Mouse (Mus musculus) MEL-GATA-1-ER (cell line): Measurements from ENCODE around the gene Rasgrp2.

Experiments
- DNase-seq: peaks from one replicate; pipeline ENCODE4 v3.0.0-alpha.2; 2012; ENCODE audit warnings: low read depth; ENCODE audit errors: extremely low read depth

Gene Rasgrp2

GRCm38 (mm10) chr19:6399285-6400095 lies at the start of gene Rasgrp2:
Gene Rasgrp2, plus strand, starts transcription at chr19:6399340.
- no peak for DNase-seq

DNA sequence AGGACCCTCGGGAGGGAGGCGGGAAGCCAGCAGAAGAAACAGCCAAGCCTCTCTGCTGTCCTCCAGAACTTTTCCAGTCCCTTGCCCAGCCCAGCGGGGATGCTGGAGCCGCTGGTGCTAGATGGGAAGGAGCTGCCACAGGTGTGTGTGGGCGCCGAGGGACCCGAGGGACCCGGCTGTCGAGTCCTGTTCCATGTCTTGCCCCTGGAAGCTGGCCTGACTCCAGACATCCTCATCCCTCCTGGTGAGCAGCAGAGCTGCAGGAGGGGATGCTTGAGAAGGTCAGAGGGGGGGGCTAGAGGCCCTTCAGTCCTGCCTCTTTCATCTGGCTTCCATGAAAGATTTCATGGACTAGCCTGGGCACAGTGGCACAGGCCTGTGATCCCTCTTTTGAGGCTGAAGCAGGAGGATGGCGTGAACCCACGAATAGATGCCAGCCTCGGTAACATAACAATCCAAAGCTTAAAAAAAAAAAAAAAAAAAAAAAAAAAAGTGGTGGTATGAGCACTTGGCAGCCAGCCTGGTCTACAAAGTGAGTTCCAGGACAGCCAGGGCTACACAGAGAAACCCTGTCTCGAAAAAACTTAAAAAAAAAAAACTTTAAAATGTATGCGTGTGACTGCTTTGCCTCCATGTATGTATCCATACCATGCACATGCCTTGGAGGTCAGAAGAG lies 47.6 kb upstream of the Rasgrp2 start:
- no peak for DNase-seq

GRCm38 (mm10) chr19:6352107-6352505 lies 47.0 kb upstream of the Rasgrp2 start:
- no peak for DNase-seq

DNA sequence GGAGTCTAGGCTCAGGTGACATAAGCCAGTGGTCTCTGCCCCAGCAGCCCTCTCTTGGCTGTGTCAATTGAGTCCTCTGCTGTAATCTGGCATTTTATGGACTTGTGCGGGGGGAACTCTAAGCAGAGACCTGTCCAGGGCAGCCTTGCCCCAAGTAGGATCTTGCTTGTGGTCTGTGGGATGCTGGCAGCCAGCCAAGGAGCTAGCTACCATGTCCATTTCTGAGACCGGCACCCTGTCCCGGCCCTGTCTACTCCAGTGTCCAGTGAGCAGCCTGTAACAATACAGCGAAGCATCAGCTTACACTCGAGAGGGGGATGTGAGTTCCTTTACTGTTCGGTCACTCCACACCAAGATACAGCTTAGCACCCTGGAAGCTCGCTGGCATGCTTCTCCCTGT lies 45.1 kb upstream of the Rasgrp2 start:
- no peak for DNase-seq

DNA sequence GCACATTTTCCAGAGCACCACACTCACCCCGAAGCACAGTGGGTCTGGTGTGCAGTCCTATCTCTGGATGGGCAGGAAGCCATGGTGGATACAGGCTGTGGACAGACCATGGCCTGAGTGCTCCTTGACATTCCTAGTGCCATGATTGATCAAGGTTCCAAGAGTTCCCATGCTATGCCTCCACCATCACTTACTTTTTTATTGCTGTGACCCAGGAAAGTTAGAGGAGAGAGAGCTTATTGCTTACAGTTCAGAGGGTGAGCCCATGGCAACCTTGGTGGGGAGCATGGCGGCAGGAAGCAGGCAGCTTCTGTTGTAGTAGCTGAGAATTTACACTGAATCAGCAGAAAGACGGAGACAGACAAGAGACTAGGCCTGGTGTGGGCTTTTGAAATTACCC lies 37.8 kb upstream of the Rasgrp2 start:
- DNase-seq, result no peak

DNA sequence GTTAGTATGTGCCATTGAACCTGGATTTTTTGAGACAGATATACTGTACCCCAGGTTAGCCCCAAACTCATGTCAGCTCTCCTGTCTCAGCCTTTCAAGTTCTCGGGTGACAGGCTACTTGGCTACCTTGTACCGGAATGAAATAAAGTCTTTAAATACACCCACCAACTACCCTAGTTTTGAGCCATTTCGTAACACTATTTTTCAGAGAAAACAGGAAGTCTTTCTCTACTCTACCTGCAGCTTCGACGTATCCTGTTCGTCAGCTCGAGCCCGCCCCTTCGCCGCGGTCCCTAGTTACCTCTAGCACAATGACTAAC lies 36.1 kb upstream of the Rasgrp2 start:
- no peak for DNase-seq

GRCm38 (mm10) chr19:6363411-6364240 lies 35.5 kb upstream of the Rasgrp2 start, which contains the start of gene Sf1:
Gene Sf1, plus strand, starts transcription at chr19:6363690.
- peak; percentile 98 for DNase-seq

DNA sequence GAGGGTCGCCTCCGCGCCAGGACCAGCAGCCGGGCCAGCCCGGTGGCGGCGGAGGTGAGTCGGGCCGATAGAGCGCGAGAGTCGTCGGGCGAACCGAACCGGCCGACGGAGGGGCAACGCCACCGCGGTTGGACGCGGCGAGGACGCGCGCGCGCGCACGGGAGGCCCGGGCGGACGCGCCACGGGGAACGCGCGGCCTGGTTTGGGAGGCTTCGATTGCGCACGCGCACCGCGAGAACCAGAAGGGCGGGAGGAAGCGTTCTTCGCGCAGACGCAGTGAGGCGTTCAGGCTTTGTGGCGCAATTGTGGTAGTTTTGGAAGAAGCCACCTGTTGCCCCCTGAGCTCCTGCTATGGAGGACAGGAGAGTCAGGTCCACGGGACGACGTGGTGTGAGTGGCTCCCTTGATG lies 34.8 kb upstream of the Rasgrp2 start:
- peak; percentile 65 for DNase-seq

GRCm38 (mm10) chr19:6364842-6365241 lies 34.3 kb upstream of the Rasgrp2 start:
- peak; percentile 44 for DNase-seq

DNA sequence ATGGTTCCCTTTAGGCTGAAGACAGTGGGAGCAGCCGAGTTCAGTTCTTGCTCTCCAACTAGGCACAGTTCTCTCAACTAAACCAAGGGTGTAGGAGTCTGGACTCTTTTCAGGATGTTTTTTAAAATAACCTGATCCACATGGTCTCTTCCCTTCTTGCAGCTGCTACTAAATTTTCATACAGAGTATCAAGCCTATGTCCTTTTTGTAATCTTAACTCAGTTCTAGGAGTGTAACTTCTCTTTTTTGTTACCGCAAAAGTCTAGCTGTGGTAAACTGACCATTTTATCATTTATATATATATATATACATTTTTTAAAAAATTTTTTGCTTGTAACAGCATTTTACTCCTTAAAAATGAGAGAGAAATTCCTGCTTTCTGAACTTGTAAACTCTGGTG lies 29.0 kb upstream of the Rasgrp2 start:
- DNase-seq, result peak; percentile 51

- DNase-seq, result no peak
Observed at GRCm38 (mm10) chr19:6372433-6372832, 26.7 kb upstream of the Rasgrp2 start.

GRCm38 (mm10) chr19:6373539-6374400 lies 25.4 kb upstream of the Rasgrp2 start:
- no peak for DNase-seq

DNA sequence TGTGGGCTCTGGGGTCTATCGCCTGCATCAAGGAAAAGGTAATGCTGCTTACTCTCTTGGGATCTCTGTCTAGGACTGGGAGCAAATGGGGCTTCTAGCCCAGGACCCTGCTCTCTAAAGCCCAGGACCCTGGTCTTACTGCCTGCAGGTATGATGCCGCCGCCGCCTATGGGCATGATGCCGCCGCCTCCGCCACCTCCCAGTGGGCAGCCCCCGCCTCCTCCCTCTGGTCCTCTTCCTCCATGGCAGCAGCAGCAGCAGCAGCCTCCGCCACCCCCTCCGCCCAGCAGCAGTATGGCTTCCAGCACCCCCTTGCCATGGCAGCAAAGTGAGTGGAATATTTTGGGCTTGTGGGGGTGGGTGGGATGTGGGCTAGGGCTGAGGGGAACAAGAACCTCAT lies 24.6 kb upstream of the Rasgrp2 start:
- no peak for DNase-seq

- DNase-seq, result no peak
Observed at GRCm38 (mm10) chr19:6375423-6376254, 23.5 kb upstream of the Rasgrp2 start.

GRCm38 (mm10) chr19:6376255-6376564 lies 22.9 kb upstream of the Rasgrp2 start:
- DNase-seq, result no peak

DNA sequence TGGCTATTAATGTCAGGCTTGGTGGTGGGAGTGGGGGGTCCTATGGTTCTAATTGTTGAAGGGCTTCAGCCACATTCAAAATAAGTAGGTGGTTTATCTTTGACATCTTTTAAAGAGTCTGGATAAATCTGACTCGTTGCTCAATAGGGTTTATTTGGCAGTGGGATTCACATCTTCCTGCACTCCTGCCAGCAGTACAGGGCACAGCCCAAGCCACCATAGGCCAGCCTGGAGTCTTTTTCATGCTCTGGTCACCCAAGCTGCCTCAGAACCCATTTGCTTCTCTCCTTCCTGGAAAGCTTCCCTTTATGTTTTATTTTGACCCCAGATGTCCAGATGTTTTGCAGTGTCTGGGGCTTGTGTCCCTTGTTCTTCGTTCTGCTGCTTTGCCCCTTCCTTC lies 22.5 kb upstream of the Rasgrp2 start:
- no peak for DNase-seq

DNA sequence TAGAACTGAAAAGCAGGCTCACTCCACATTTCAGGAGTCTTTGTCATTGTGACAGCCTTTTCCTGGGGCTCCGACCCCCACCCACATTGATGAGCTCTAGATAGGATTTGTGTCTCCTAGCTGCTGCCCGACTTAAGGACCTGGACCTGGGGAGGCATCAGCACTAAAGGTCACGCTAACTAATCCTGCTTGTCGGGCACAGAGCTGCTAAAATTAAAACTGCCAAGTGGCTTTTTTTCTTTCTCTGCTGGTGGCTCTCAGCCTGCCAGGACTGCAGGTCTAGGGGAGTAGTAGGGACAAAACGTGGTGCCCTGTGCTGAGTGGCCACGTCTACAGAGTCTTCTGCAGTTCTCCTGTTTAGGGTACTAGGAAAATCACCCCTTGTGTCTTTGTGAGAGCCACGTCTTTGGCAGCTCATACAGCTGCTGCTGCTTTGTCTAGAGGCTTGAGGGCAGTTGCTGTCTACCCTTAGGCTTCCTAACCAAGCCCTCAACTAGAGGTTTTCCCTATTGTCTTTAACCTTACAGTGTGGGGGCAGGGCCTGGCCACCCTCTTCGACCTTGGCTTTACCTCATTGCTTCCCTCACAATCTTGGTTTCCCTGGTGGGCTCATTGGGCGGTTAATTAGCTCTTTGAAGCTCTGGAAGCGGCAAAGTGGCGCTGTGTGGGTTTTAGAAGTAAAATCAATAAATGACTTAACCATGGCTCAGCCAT lies 21.7 kb upstream of the Rasgrp2 start:
- no peak for DNase-seq

GRCm38 (mm10) chr19:6380411-6381166 lies 18.6 kb upstream of the Rasgrp2 start:
- DNase-seq, result no peak

DNA sequence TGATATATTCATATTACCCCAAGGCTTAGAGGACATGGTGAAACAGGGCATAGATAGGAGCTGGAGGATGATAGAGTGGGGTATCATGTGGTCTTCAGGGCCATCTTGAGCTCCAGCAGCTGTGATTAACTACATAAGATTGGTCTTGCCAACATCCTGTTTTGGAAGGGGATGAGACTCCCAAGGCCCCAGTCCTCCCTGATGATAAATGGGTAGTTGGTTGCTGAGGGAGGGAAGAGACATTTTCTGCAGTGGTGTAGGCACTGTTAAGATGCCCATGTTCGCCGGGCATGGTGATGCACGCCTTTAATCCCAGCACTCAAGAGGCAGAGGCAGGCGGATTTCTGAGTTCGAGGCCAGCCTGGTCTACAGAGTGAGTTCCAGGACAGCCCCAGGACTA lies 17.9 kb upstream of the Rasgrp2 start:
- DNase-seq, result no peak
